Mouse (Mus musculus) Muller cell, postnatal 12 days (primary cell): ENCODE data around the gene Fam25c.

ENCODE experiments used
- DNase-seq: peaks from one replicate; pipeline ENCODE4 v3.0.0-alpha.2; 2015; ENCODE audit errors: inconsistent ontology term

Fam25c gene

DNA sequence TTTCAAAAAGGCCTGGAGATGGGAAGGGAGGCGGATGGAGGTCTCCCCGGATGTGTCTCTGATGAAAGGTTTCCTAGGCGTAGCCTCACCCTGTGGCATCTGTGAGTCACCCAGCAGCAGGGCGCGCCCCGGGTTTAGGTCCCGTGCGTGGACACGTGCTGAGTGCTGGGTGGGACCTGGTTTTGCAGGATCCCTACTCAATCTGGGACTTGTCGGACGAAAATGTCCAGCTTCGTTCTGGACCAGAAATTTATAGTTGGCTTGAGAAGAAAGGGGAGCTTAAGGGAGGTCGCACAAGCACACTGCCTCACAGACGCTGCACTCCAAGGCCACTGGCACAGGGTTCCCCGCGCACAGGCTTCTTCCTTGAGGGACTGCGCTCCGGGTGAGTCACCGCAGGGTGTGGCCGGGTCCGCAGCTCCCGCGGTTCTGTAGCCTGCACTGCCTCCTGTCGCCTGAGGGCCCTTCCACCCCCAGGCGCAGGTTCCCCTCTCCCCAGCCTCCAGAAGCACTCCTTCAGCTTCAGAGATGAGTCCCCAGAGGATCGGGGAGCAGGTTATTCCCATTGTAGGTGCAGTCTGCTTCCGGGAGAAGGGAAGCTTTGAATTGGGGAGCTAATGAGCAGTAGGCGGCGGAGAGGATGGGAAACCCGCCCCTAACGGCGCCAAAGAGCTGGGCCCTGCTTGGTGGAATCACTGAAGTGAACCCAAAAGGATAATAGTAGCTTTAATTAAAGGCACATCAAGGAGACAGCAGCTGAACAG, 8.4 kb upstream of the Fam25c start:
- peak; percentile 94 for DNase-seq

DNA sequence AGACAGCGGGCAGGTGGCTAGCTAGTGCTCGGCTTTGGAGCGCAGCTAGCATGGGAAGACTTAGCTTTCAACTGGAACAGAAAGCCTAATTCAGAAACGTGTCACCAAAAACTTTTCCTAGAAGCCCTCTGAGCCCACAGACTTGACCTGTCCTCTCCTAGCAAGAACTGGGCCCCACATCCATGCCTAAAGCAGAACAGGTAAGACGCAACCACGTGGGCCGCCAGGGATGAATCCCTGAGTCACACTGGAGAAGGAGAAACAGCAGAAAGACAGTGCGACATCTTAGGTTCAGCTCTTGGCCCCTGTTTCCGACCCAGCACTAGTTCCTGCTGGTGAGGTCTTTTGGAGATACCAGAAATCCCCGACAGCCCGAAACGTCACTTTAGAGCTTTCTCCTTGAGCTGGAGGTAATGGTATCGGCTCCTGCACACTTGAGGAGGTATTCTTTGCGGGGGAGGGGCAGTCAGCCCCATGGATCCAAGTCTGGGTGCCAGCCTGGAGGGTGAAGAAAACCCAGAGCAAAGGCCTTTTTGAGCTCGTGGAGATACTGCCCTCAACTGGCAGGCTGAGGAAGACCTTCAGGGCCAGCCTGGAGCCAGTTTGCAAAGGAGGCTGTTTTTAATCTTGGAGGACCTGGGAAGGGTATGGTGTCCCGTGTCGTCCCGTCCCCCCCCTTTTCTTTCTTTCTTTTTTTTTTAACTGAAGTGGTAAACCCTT, 7.7 kb upstream of the Fam25c start:
- DNase-seq: peak; percentile 20

- no peak for DNase-seq
Observed at GRCm38 (mm10) chr14:34362135-34362534, 6.9 kb upstream of the Fam25c start.

DNA sequence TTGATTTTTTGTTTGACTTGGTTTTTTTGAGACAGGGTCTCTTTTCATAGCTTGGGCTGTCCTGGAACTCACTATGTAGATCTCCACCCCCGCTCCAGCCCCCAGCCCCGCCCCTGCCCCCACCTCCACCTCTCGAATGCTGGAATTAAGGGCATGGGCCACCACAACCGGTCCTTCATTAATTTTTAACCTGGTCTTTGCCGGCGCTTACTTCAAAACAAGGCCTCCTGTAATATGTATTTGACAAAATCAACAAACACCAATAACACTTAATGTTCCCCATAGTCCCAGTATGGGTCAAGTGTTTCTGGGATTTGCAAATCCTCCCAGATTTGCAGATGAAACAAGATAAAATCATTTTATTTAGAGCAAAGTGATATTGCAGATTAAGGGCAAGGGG, 5.0 kb upstream of the Fam25c start:
- no peak for DNase-seq

DNA sequence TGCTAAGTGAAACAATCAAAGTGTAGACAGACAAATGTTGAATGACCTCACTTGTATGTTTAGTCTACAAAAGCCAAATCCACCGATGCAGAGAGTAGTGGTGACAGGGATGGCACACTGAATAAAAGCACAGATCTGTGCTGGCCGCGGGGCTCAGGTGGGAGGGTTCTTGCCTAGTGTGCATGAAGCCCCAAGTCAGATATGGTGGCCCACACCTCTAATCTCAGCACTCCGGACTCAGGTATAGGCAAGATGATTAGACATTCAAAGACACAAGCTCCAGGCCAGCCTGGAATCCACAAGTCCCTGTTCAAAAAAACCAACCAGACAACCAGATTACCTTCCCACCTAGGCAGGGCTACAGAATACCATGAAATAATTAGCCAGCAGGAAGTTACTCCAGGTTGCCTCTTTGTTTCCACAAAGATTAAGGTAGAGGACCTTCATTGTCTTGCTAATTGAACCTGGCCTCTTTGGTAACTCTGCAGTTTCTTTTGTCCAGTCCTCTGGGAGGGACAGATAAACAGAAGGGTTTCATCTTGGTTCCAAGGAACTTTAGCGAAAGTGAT, 4.5 kb upstream of the Fam25c start:
- no peak for DNase-seq

DNA sequence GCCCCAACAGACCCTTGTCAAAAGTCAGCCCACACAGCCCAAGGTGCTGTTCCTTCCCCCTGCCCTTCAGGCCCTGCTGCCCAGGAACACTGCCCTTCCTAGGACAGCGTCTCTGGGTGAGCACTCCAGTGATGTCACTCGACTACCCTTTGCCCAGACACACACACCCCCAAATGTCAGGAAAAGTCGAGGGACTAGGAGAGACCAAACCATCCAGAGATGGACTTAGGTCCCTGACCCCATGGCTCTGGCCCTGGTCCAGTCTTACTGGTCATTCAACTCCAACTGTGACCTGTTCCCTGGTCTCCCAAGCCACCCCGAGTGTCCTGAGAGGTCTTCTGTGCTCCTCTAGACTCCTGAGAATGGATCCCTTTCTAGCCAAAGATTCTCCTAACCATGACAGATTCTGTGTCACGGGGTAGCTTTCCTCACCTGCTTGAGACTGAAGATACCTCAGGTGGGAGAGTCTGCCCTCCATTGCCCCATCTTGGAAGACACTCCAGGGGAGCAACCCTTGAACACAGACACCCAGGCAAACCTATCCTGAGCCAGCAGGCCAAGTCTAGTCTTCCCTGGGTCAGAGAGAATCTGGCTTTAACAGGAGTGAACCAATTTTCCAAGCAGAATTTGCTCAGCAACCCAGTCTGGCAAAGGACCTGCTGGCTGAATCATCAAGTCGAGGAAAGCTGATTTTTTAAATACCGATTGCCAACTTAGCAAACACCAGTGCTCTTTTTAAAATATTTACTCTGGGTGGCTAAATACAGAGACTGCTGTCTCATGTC, 2.6 kb upstream of the Fam25c start:
- DNase-seq: peak; percentile 20

- no peak for DNase-seq
Observed at GRCm38 (mm10) chr14:34354456-34354855, 777 bp downstream of the Fam25c start.

GRCm38 (mm10) chr14:34353326-34353725, 1.9 kb downstream of the Fam25c start:
- DNase-seq: no peak

DNA sequence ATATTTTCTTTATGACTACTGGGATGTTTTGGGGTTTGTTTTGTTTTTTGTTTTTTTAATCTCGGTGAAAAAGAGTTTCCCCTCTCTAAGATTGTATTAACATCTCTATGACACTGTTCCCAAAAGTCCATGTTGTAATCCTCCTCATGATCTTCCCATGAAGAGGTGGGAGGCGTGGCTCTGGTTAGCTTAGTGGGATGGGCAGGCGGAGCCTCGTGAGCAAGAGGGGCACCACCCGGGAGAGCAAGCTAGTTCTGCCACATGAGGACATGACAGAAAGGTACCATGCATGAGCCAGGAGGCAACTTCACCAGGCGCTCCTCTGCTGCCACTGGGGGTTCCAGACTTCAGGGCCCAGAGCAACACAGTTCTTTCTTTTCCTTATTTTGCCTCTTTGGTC, 2.7 kb downstream of the Fam25c start:
- no peak for DNase-seq

GRCm38 (mm10) chr14:34351660-34352059, 3.6 kb downstream of the Fam25c start:
- no peak for DNase-seq

GRCm38 (mm10) chr14:34349007-34349406, 6.2 kb downstream of the Fam25c start:
- no peak for DNase-seq

DNA sequence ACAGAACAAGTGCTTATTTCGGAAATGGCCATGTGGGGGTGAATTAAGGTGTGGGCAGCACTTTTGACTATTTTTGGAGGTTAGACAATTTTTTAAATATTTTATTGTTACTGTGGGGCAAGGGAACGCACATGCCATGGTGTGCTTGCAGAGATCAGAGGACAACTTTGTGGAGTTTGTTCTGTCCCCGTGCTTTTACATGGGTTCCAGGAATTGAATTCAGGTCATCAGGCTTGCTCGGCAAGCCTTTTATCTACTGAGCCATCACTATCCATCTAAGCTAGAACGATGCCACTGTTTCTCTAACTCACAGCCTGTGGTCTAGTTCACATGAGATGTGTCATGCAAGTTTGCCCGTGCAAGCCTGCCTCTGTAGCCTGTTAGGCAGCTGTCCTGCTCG, 6.9 kb downstream of the Fam25c start:
- no peak for DNase-seq

DNA sequence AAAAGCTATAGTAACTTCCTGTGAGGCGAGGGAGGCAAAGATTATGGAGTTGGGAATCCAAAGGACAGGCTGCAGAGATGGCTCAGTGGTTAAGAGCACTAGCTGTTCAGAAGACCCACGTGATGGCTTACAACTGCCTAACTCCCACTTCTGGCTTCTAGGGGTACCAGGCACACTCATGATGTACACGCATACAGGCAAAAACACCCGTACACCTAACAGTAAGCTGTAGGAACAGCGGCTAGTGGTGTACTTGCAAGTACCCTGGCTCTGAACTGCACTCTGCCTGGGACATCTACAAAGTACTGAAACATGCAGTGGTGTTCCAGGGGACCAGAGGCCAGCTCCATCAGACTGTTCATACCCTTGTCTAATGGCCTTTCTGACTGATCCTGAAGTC, 8.1 kb downstream of the Fam25c start:
- no peak for DNase-seq

GRCm38 (mm10) chr14:34345771-34346566, 9.3 kb downstream of the Fam25c start:
- DNase-seq: peak; percentile 20

- DNase-seq: no peak
Observed at GRCm38 (mm10) chr14:34344361-34344760, 10.9 kb downstream of the Fam25c start.

DNA sequence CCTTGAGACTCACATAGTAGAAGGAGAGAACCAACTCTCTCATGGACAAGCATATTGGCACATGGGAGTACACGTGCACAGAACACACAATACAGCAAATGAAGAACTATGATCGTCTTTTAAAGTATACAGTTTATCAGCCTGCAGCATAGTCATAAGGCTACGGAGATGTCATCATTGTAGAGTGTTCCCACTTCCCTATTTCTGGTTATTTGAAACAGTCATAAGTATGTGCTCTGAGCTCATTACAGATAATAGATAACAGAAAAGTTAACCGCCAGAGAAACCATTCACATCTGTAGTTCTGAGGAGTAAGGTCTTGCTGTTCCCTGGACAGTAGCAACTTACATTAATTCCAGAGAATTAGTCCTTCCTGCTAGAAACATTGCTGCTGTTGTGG, 12.2 kb downstream of the Fam25c start:
- DNase-seq: no peak

GRCm38 (mm10) chr14:34341993-34342392, 13.2 kb downstream of the Fam25c start:
- DNase-seq: no peak

DNA sequence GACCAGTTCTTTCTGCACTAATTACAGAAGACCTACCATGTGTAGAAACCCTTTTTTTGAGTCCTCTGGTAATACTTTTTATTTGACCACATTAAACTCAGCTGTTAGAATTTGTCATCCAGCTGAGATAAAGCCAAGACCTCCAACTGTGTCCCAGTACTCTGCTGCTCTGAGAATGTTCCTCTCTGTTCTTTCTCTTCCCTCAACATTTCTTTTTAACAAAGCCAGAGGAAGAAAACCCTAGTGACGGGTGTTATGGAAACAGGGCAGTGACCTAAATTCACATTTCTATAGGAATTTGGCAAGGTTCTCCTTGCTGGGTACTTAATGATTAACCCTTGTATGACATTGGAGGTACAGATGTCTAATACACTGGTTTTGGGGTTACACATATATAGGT, 15.8 kb downstream of the Fam25c start:
- DNase-seq: peak; percentile 74

GRCm38 (mm10) chr14:34332476-34332875, 22.8 kb downstream of the Fam25c start:
- no peak for DNase-seq

DNA sequence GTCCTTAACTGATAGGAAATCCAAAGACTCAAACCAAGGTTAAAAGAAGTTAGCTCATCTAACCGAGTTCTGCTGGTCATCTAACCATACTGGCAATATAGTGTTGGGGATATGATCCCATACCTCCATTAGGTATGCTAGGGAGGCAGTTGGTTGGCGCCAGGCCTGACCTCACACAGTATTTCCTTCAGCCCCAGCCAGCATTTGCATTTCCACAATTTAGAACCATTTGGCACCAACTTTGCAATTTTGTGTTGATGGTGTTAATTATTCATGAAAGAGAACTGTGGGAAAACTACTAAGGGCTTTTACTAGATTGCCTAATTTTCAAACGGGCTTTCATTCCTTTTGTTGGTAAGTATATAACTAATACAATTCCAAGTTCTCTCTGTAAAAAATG, 23.3 kb downstream of the Fam25c start:
- DNase-seq: peak; percentile 66

- no peak for DNase-seq
Observed at GRCm38 (mm10) chr14:34330657-34331158, 24.5 kb downstream of the Fam25c start.
